Mouse (Mus musculus): ENCODE results near the gene Zfp706. TPM values are rescaled to one million over a fixed set of nuclear protein-coding genes. Genes with fewer than 3 reads are reported as not detected.

The Zfp706 gene
- polyA plus RNA-seq, 1 experiment from 2014 or later = 182 TPM

- H3K27me3 ChIP-seq = peaks cover 23% of the 10 kb centered on the region
Observed at GRCm38 (mm10) chr15:36965743-36966142, 41.8 kb downstream of the Zfp706 start.

DNA sequence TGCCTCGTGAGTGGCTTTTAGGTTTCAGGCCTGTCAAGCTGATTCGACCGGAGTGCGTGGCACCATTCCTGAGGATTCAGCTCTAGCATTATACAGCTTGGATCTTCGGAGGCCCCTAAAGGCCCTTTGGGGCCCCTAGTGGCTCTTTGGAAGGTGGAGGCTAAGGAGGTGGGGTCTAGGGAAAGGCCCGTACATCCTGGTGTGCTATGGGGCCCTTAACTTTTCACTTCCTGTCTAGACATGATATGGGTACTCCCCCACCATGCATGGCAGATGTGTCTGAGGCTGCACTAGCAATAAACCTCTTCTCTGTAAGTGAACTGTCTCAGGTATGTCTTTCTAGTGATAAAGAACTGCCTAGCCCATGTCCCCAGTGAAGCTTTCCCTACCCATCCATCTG is 44.6 kb downstream of the Zfp706 start:
- peaks cover 11% of the 10 kb centered on the region for H3K4me1 ChIP-seq (replicated peaks)
- no peak overlapping the region for H3K27ac ChIP-seq (replicated peaks)
- H3K9me3 ChIP-seq (replicated peaks) = no peaks in the 10 kb centered on the region
- no peak for ATAC-seq (ENCODE audit: insufficient read depth)
- H3K4me3 ChIP-seq (replicated peaks) = no peak overlapping the region
- H3K36me3 ChIP-seq (replicated peaks) = no peaks in the 10 kb centered on the region
- H3K27me3 ChIP-seq = peaks cover 16% of the 10 kb centered on the region
- 62% methylated on average over 6 of the region's 6 CpGs for WGBS (ENCODE audit: insufficient replicate concordance)
- no peak overlapping the region for H3K4me2 ChIP-seq
- no peak overlapping the region for H3K9ac ChIP-seq

More at GRCm38 (mm10) chr15:36965743-36966142, 41.8 kb downstream of the Zfp706 start:
- WGBS (ENCODE audit: insufficient replicate concordance) = 26% methylated on average over 4 of the region's 4 CpGs
- H3K4me3 ChIP-seq (replicated peaks) = no peak overlapping the region
- no peak overlapping the region for H3K27ac ChIP-seq (replicated peaks)
- no peak for ATAC-seq (ENCODE audit: insufficient read depth)
- no peak overlapping the region for H3K9ac ChIP-seq
- no peaks in the 10 kb centered on the region for H3K9me3 ChIP-seq (replicated peaks)
- H3K36me3 ChIP-seq (replicated peaks) = no peaks in the 10 kb centered on the region
- no peak overlapping the region for H3K4me2 ChIP-seq
- H3K4me1 ChIP-seq (replicated peaks) = peaks cover 3% of the 10 kb centered on the region

GRCm38 (mm10) chr15:36960876-36961237 is 46.7 kb downstream of the Zfp706 start:
- no peak for ATAC-seq (ENCODE audit: insufficient read depth)
- Histone ChIP-seq H3K4me3 (replicated peaks) (no peak overlapping the region), H3K4me1 (replicated peaks) (peaks cover 11% of the 10 kb centered on the region), H3K27ac (replicated peaks) (no peak overlapping the region), H3K36me3 (replicated peaks) (no peaks in the 10 kb centered on the region), H3K9ac (no peak overlapping the region), H3K4me2 (no peak overlapping the region), H3K9me3 (replicated peaks) (no peaks in the 10 kb centered on the region), H3K27me3 (no peaks in the 10 kb centered on the region)
- WGBS (ENCODE audit: insufficient replicate concordance) = 73% methylated on average over 4 of the region's 4 CpGs

- Histone ChIP-seq H3K36me3 (replicated peaks) (no peaks in the 10 kb centered on the region), H3K9me3 (replicated peaks) (no peaks in the 10 kb centered on the region), H3K4me2 (peak overlapping the region; percentile 15; the same call in 1 of the 2 replicates), H3K4me3 (replicated peaks) (no peak overlapping the region), H3K9ac (no peak overlapping the region), H3K27me3 (peaks cover 3% of the 10 kb centered on the region), H3K4me1 (replicated peaks) (peaks cover 11% of the 10 kb centered on the region), H3K27ac (replicated peaks) (no peak overlapping the region)
- ATAC-seq (ENCODE audit: insufficient read depth) = 0 out of 2 replicates have a peak, but pooled peaks have one; percentile 49
- WGBS (ENCODE audit: insufficient replicate concordance) = 49% methylated on average over 17 of the region's 17 CpGs
Observed at GRCm38 (mm10) chr15:36960010-36960875, 47.3 kb downstream of the Zfp706 start.

DNA sequence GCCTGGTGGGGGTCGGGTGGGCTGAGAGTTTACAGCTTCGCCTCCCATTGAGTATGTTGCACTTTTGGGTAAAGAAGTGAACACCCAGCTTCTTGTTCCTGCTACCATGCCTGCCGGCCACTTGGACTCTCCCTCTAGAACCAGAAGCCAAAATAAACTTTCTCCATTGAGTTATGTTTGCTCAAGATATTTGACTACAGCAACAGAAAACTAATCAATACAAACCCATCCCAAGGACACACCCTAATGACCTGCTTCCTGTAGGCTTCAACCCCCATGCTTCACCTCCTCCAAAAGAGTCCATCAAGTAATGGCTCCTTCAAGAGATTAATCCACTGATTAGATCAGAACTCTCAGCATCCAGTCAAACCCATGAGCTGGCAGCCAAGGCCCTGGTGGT is 51.4 kb downstream of the Zfp706 start:
- Histone ChIP-seq H3K36me3 (replicated peaks) (no peaks in the 10 kb centered on the region), H3K9ac (no peak overlapping the region), H3K27me3 (peaks cover 10% of the 10 kb centered on the region), H3K4me1 (replicated peaks) (peaks cover 11% of the 10 kb centered on the region), H3K4me2 (no peak overlapping the region), H3K27ac (replicated peaks) (no peak overlapping the region), H3K9me3 (replicated peaks) (no peaks in the 10 kb centered on the region), H3K4me3 (replicated peaks) (no peak overlapping the region)
- no peak for ATAC-seq (ENCODE audit: insufficient read depth)
- 65% methylated on average over 3 of the region's 3 CpGs for WGBS (ENCODE audit: insufficient replicate concordance)

GRCm38 (mm10) chr15:36950258-36950657 is 57.3 kb downstream of the Zfp706 start:
- 71% methylated on average over 2 of the region's 2 CpGs for WGBS (ENCODE audit: insufficient replicate concordance)
- H3K4me2 ChIP-seq = no peak overlapping the region
- H3K4me1 ChIP-seq (replicated peaks) = no peaks in the 10 kb centered on the region

DNA sequence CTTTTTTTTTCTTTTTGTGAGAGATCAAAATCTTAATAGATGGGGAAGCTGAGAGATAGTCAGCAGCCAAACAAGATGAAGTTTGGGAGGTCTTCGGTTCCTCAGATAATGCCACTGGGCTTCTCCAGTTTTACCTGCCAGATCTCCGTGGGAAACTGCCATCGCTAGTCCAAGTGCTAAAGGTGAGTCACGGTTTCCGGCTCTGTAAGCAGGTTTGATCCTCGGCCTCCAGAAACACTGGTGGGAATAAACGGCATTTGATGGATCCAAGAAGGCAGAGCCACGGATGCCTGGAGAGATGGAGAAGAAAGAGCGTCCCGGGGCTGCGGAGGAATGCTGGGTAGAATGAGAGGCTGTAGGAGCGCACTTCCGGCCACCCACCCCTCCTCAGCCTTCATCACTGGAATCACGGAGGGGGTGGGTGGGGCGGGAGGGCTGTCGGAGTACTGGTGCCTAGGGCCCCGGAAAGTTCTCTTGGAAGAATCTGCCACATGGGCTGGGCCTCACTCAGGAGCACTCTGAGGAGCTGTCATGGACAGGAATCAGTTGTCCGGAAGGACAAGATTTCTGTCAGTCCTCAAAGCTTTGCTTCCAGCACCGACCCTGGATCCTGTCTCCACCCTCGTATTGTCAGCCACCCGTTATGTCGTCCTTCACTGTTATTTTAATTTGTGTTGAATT is 58.6 kb downstream of the Zfp706 start:
- Histone ChIP-seq H3K4me1 (replicated peaks) (no peaks in the 10 kb centered on the region), H3K4me2 (no peak overlapping the region), H3K9ac (no peak overlapping the region), H3K4me3 (replicated peaks) (no peak overlapping the region), H3K27ac (replicated peaks) (no peak overlapping the region), H3K36me3 (replicated peaks) (no peaks in the 10 kb centered on the region), H3K27me3 (no peaks in the 10 kb centered on the region; the same call in 1 of the 2 replicates), H3K9me3 (replicated peaks) (no peaks in the 10 kb centered on the region)
- ATAC-seq (ENCODE audit: insufficient read depth) = no peak
- 77% methylated on average over 22 of the region's 22 CpGs for WGBS (ENCODE audit: insufficient replicate concordance)

More at GRCm38 (mm10) chr15:36950258-36950657, 57.3 kb downstream of the Zfp706 start:
- H3K36me3 ChIP-seq (replicated peaks) = no peaks in the 10 kb centered on the region
- no peak overlapping the region for H3K4me3 ChIP-seq (replicated peaks)
- no peak overlapping the region for H3K9ac ChIP-seq
- H3K27me3 ChIP-seq = peaks cover 8% of the 10 kb centered on the region
- no peak for ATAC-seq (ENCODE audit: insufficient read depth)
- H3K9me3 ChIP-seq (replicated peaks) = no peaks in the 10 kb centered on the region
- H3K27ac ChIP-seq (replicated peaks) = no peak overlapping the region

Measured in liver, embryonic 15.5 days (tissue).